Mouse (Mus musculus) lung, embryonic 14.5 days (tissue): ENCODE measurements around the gene Vmn1r122. TPM values are rescaled to one million over a fixed set of nuclear protein-coding genes. Genes with fewer than 3 reads are reported as not detected.
"Not testable (repeated sequence)": the region's sequence is repeated elsewhere in the genome, so short reads cannot be mapped to it uniquely, and the experiment has no call there.

ENCODE experiments used
- ATAC-seq: fragments of 200-750 bp; cut with Nextera tagmentation; 2 replicates; pipeline ENCODE4 v1.8.0; 2017; ENCODE audit warnings: mild to moderate bottlenecking, moderate TSS enrichment, moderate library complexity; ENCODE audit not compliant: insufficient read depth
- DNase-seq: peaks from one replicate; pipeline ENCODE4 v3.0.0-alpha.2; 2015
- H3K27ac ChIP-seq: fragments of 300-500 bp; sonication (generic); 2 replicates; pipeline ENCODE4 v1.5.1; 2014; ENCODE audit warnings: low read depth, mild to moderate bottlenecking, moderate library complexity
- H3K27me3 ChIP-seq: fragments of 300-500 bp; sonication (generic); 2 replicates; pipeline ENCODE4 v1.6.1; 2014; ENCODE audit warnings: low read length, control low read depth; ENCODE audit not compliant: insufficient read depth
- H3K36me3 ChIP-seq: fragments of 300-500 bp; sonication (generic); 2 replicates; pipeline ENCODE4 v1.6.1; 2014; ENCODE audit warnings: control low read depth; ENCODE audit not compliant: insufficient read depth
- H3K4me1 ChIP-seq: fragments of 300-500 bp; sonication (generic); 2 replicates; pipeline ENCODE4 v1.6.1; 2014; ENCODE audit warnings: antibody characterized with exemption, control low read depth; ENCODE audit not compliant: insufficient read depth
- H3K4me2 ChIP-seq: fragments of 300-500 bp; sonication (generic); 2 replicates; pipeline ENCODE4 v1.6.1; 2014; ENCODE audit warnings: mild to moderate bottlenecking
- H3K4me3 ChIP-seq: fragments of 300-500 bp; sonication (generic); 2 replicates; pipeline ENCODE4 v1.5.1; 2014; ENCODE audit warnings: low read depth, low read length
- H3K9ac ChIP-seq: fragments of 300-500 bp; sonication (generic); 2 replicates; pipeline ENCODE4 v1.6.1; 2014
- H3K9me3 ChIP-seq: fragments of 300-500 bp; sonication (generic); 2 replicates; pipeline ENCODE4 v1.6.1; 2016; ENCODE audit warnings: low read depth, low read length, control low read depth
- WGBS: fragments of 180-500 bp; shearing (Covaris S2); extraction: QIAGEN DNeasy Blood & Tissue Kit; methylation state at CpG from one replicate; pipeline ENCODE4 v1.1.7; 2014; 5-methylcytosine and 5-hydroxymethylcytosine counted together
- polyA plus RNA-seq: library from polyadenylated mRNA; unstranded; fragments of >200 nt; fragmentation: Nextera tagmentation; extraction: Ambion mirVana; gene quantifications from 2 replicates; pipeline ENCODE4 v1.2.1, GENCODE M21; 2014

Vmn1r122 gene
- not detected in 2 replicates for polyA plus RNA-seq

DNA sequence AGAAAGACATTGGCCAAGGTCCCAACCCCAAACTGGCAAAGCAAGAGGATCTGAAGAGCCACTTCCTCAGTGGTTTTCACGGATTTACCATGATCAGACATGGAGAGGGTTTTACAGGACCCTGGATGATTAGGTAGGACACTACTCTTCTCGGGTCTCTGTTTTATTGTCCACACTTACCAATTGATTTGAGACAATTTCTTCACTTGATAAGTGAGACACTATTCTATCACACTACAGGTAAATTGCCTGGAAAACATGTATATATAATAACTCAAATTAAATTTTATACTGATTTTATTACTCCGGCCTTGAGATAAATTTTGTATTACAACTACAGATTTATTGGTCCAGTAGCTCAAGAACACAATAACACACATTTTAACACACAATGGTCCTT, at the start of gene Vmn1r122:
Gene Vmn1r122, minus strand, starts transcription at position 101 of the 400 bp plus-strand sequence.
- not testable (repeated sequence) for DNase-seq, H3K4me3 ChIP-seq, H3K9ac ChIP-seq, H3K4me1 ChIP-seq, H3K4me2 ChIP-seq, H3K27ac ChIP-seq, H3K36me3 ChIP-seq, ATAC-seq, H3K27me3 ChIP-seq, H3K9me3 ChIP-seq
- 66% methylated on average over 2 of the region's 3 CpGs for WGBS

DNA sequence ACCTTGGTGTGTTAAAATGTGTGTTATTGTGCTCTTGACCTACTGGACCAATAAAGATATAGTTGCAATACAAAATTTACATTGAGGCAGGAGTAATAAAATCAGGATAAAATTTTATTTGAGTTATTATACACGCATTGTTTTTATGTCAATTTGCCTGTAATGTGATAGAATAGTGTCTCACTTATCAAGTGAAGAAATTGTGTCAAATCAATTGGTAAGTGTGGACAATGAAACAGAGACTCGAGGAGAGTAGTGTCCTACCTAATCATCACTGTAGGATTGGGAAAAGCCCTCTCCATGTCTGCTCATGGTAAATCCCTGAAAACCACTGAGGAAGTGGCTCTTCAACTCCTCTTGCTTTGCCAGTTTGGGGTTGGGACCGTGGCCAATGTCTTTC, 28.0 kb upstream of the Vmn1r122 start, which contains the start of gene Vmn1r123:
Gene Vmn1r123, plus strand, starts transcription at position 301 of the 400 bp plus-strand sequence.
- ATAC-seq: not testable (repeated sequence)
- 36% methylated on average over 1 of the region's 3 CpGs for WGBS

GRCm38 (mm10) chr7:21098413-21098812, 35.5 kb downstream of the Vmn1r122 start, which contains the start of gene Vmn1r121:
Vmn1r121 (minus strand) TSS chr7:21098513.
- WGBS: 65% methylated on average over 4 of the region's 5 CpGs
- not testable (repeated sequence) for H3K9ac ChIP-seq, H3K4me3 ChIP-seq, DNase-seq, ATAC-seq, H3K9me3 ChIP-seq, H3K27ac ChIP-seq, H3K4me1 ChIP-seq, H3K36me3 ChIP-seq, H3K4me2 ChIP-seq, H3K27me3 ChIP-seq

More for the DNA sequence above, 28.0 kb upstream of the Vmn1r122 start, which contains the start of gene Vmn1r123:
- not testable (repeated sequence) for H3K36me3 ChIP-seq, H3K4me1 ChIP-seq, H3K4me3 ChIP-seq, DNase-seq, H3K9me3 ChIP-seq, H3K9ac ChIP-seq, H3K27ac ChIP-seq, H3K27me3 ChIP-seq, H3K4me2 ChIP-seq

Other genes with a start within 250 kb of the Vmn1r122 start
- gene Vmn1r118, start 221.8 kb downstream of the Vmn1r122 start, polyA plus RNA-seq: not detected in 2 replicates
- not detected in 2 replicates for gene Vmn1r119, start 121.7 kb downstream of the Vmn1r122 start, polyA plus RNA-seq
- not detected in 2 replicates for gene Vmn1r120, start 80.3 kb downstream of the Vmn1r122 start, polyA plus RNA-seq
- not detected in 2 replicates for gene Vmn1r121, start 35.6 kb downstream of the Vmn1r122 start, polyA plus RNA-seq
- gene Vmn1r123, start 28.1 kb upstream of the Vmn1r122 start, polyA plus RNA-seq: not detected in 2 replicates
- not detected in 2 replicates for gene Gm5157, start 56.3 kb upstream of the Vmn1r122 start, polyA plus RNA-seq
- not detected in 2 replicates for gene Vmn1r124, start 126.5 kb upstream of the Vmn1r122 start, polyA plus RNA-seq
- gene Vmn1r125, start 138.1 kb upstream of the Vmn1r122 start, polyA plus RNA-seq: not detected in 2 replicates
- gene Vmn1r126, start 167.3 kb upstream of the Vmn1r122 start, polyA plus RNA-seq: not detected in 2 replicates
- not detected in 2 replicates for gene Vmn1r127, start 185.7 kb upstream of the Vmn1r122 start, polyA plus RNA-seq
- not detected in 2 replicates for gene Vmn1r128, start 215.2 kb upstream of the Vmn1r122 start, polyA plus RNA-seq
- not detected in 2 replicates for gene Vmn1r129, start 227.2 kb upstream of the Vmn1r122 start, polyA plus RNA-seq